Mouse (Mus musculus): Measurements from ENCODE around the gene Olfr1102.

DNA sequence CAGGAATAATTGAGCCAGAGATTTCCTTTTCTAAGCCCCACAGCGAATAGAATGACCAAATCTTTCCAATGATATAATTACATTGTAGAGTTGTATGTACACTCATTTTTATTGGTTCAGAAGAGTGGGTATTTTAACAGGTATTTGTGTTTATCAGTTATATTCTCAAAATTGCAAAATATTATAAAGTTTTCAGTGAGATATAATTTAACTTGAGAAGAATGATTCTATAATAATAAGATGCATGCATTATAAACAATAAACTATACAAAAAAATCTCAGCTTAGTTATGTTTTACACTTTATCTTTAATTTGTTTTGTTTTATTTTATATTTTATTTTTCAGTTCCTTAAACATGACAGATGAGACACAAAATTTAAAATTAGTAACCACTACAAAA, 37.6 kb upstream of the Olfr1102 start, which contains the start of gene Olfr1099:
- TF ChIP-seq TCF12 (IDR thresholded peaks at IDR 0.05; ENCODE audit: insufficient read depth, poor library complexity, severe bottlenecking), result no peak
- TF ChIP-seq POLR2A (IDR thresholded peaks at IDR 0.05; ENCODE audit: insufficient read length, low read depth), result no peak
- no peak for TF ChIP-seq TCF3 (IDR thresholded peaks at IDR 0.05; ENCODE audit: insufficient read length, low read depth)
- TF ChIP-seq POLR2AphosphoS2 (IDR thresholded peaks at IDR 0.05; ENCODE audit: insufficient read length, low read depth), result no peak
- no peak for TF ChIP-seq MYOD1 (IDR thresholded peaks at IDR 0.05; ENCODE audit: control insufficient read depth in 1 of 3, insufficient read length in 2 of 3, low read depth in 2 of 3)
- TF ChIP-seq USF1 (IDR thresholded peaks at IDR 0.05; ENCODE audit: low read depth), result no peak
- TF ChIP-seq MYOG (IDR thresholded peaks at IDR 0.05; ENCODE audit: control insufficient read depth in 1 of 3, insufficient read depth in 1 of 3, insufficient read length in 2 of 3, low read depth in 2 of 3), result no peak
- no peak for TF ChIP-seq MAX (IDR thresholded peaks at IDR 0.05; ENCODE audit: low read depth)
- TF ChIP-seq CEBPB (IDR thresholded peaks at IDR 0.05; ENCODE audit: insufficient read depth, poor library complexity, severe bottlenecking), result no peak
- no peak for TF ChIP-seq E2F4 (IDR thresholded peaks at IDR 0.05; ENCODE audit: insufficient read depth)
- TF ChIP-seq SRF (IDR thresholded peaks at IDR 0.05; ENCODE audit: control insufficient read depth, insufficient read length, low read depth), result no peak
- no peak for TF ChIP-seq REST (IDR thresholded peaks at IDR 0.05; ENCODE audit: insufficient read depth, insufficient read length)
